Mouse (Mus musculus): ENCODE results near the gene Mbl2. TPM values are rescaled to one million over a fixed set of nuclear protein-coding genes. Genes with fewer than 3 reads are reported as not detected.
A peak's percentile ranks its signal among the peaks of the same experiment; 100 is the strongest.

The Mbl2 gene
- total and polyA plus RNA-seq, 3 experiments, result not detected

- H3K9ac ChIP-seq (ENCODE audit: low read depth, low read length), result no peak overlapping the region
- H3K27me3 ChIP-seq (ENCODE audit: control insufficient read depth, insufficient read depth, low read length), result no peaks in the 10 kb centered on the region
- no peak overlapping the region for H3K27ac ChIP-seq
- intact Hi-C loops (cut with DNase I), result no loop called here
- no peak for DNase-seq
- H3K36me3 ChIP-seq (ENCODE audit: control insufficient read depth, insufficient read depth, low read length), result no peaks in the 10 kb centered on the region
- H3K79me2 ChIP-seq (replicated peaks; ENCODE audit: control insufficient read depth, insufficient read depth, low read length), result no peaks in the 10 kb centered on the region
- no peak overlapping the region for H3K4me3 ChIP-seq
- WGBS, result 69% methylated on average over 3 of the region's 3 CpGs
- H3K4me1 ChIP-seq (ENCODE audit: control insufficient read depth, insufficient read depth, low read length), result no peaks in the 10 kb centered on the region
- TF ChIP-seq CTCF (IDR thresholded peaks at IDR 0.05) (no peak), EP300 (IDR thresholded peaks at IDR 0.05; ENCODE audit: insufficient read depth, low read depth, low read length) (no peak), POLR2A (IDR thresholded peaks at IDR 0.05; ENCODE audit: insufficient read depth, low read depth, low read length) (no peak)
These were observed 3.3 kb upstream of the Mbl2 start for GRCm38 (mm10) chr19:30229477-30229876.

- Histone ChIP-seq H3K4me1 (ENCODE audit: control insufficient read depth, insufficient read depth, low read length) (no peaks in the 10 kb centered on the region), H3K36me3 (ENCODE audit: control insufficient read depth, insufficient read depth, low read length) (no peaks in the 10 kb centered on the region), H3K9ac (ENCODE audit: low read depth, low read length) (no peak overlapping the region), H3K27ac (no peak overlapping the region), H3K79me2 (replicated peaks; ENCODE audit: control insufficient read depth, insufficient read depth, low read length) (no peaks in the 10 kb centered on the region), H3K4me3 (no peak overlapping the region), H3K27me3 (ENCODE audit: control insufficient read depth, insufficient read depth, low read length) (no peaks in the 10 kb centered on the region)
- no peak for DNase-seq
- intact Hi-C loops (cut with DNase I), result no loop called here
- TF ChIP-seq POLR2A (IDR thresholded peaks at IDR 0.05; ENCODE audit: insufficient read depth, low read depth, low read length), result no peak
- 83% methylated on average over 8 of the region's 8 CpGs for WGBS
These were observed 1.7 kb downstream of the Mbl2 start for GRCm38 (mm10) chr19:30234416-30234815.

- H3K4me3 ChIP-seq, result no peak overlapping the region
- no peaks in the 10 kb centered on the region for H3K79me2 ChIP-seq (replicated peaks; ENCODE audit: control insufficient read depth, insufficient read depth, low read length)
- no peaks in the 10 kb centered on the region for H3K4me1 ChIP-seq (ENCODE audit: control insufficient read depth, insufficient read depth, low read length)
- H3K36me3 ChIP-seq (ENCODE audit: control insufficient read depth, insufficient read depth, low read length), result no peaks in the 10 kb centered on the region
- H3K27ac ChIP-seq, result no peak overlapping the region
- no peak for TF ChIP-seq EP300 (IDR thresholded peaks at IDR 0.05; ENCODE audit: insufficient read depth, low read depth, low read length)
- peak; percentile 46 for TF ChIP-seq CTCF (IDR thresholded peaks at IDR 0.05)
- TF ChIP-seq POLR2A (IDR thresholded peaks at IDR 0.05; ENCODE audit: insufficient read depth, low read depth, low read length), result no peak
- H3K27me3 ChIP-seq (ENCODE audit: control insufficient read depth, insufficient read depth, low read length), result no peaks in the 10 kb centered on the region
- no peak overlapping the region for H3K9ac ChIP-seq (ENCODE audit: low read depth, low read length)
- WGBS, result 21% methylated on average over 11 of the region's 11 CpGs
- intact Hi-C loops (cut with DNase I), result loop anchor here (10.0 kb wide), 1 partner anchor 1507 kb away; no protein-coding TSS in a partner anchor
- DNase-seq, result no peak
These were observed 14.6 kb downstream of the Mbl2 start for GRCm38 (mm10) chr19:30247359-30247758.

GRCm38 (mm10) chr19:30248822-30249221 lies 16.1 kb downstream of the Mbl2 start:
- no peaks in the 10 kb centered on the region for H3K79me2 ChIP-seq (replicated peaks; ENCODE audit: control insufficient read depth, insufficient read depth, low read length)
- TF ChIP-seq EP300 (IDR thresholded peaks at IDR 0.05; ENCODE audit: insufficient read depth, low read depth, low read length) (no peak), CTCF (IDR thresholded peaks at IDR 0.05) (peak; percentile 85), POLR2A (IDR thresholded peaks at IDR 0.05; ENCODE audit: insufficient read depth, low read depth, low read length) (no peak)
- H3K36me3 ChIP-seq (ENCODE audit: control insufficient read depth, insufficient read depth, low read length), result no peaks in the 10 kb centered on the region
- H3K4me3 ChIP-seq, result no peak overlapping the region
- no peak overlapping the region for H3K9ac ChIP-seq (ENCODE audit: low read depth, low read length)
- DNase-seq, result peak; percentile 14 to 49
- intact Hi-C loops (cut with DNase I), result loop anchor here (1.0 to 10.0 kb wide), 2 partner anchors 305 to 1506 kb away; no protein-coding TSS in a partner anchor
- no peak overlapping the region for H3K27ac ChIP-seq
- H3K27me3 ChIP-seq (ENCODE audit: control insufficient read depth, insufficient read depth, low read length), result no peaks in the 10 kb centered on the region
- WGBS, result 4% methylated on average over 8 of the region's 8 CpGs
- no peaks in the 10 kb centered on the region for H3K4me1 ChIP-seq (ENCODE audit: control insufficient read depth, insufficient read depth, low read length)

- 85% methylated on average over 2 of the region's 2 CpGs for WGBS
- intact Hi-C loops (cut with DNase I), result no loop called here
- no peaks in the 10 kb centered on the region for H3K79me2 ChIP-seq (replicated peaks; ENCODE audit: control insufficient read depth, insufficient read depth, low read length)
- DNase-seq, result no peak
- H3K36me3 ChIP-seq (ENCODE audit: control insufficient read depth, insufficient read depth, low read length), result no peaks in the 10 kb centered on the region
- no peaks in the 10 kb centered on the region for H3K27me3 ChIP-seq (ENCODE audit: control insufficient read depth, insufficient read depth, low read length)
- H3K4me1 ChIP-seq (ENCODE audit: control insufficient read depth, insufficient read depth, low read length), result no peaks in the 10 kb centered on the region
- H3K27ac ChIP-seq, result no peak overlapping the region
- no peak overlapping the region for H3K4me3 ChIP-seq
- H3K9ac ChIP-seq (ENCODE audit: low read depth, low read length), result no peak overlapping the region
- TF ChIP-seq EP300 (IDR thresholded peaks at IDR 0.05; ENCODE audit: insufficient read depth, low read depth, low read length) (no peak), CTCF (IDR thresholded peaks at IDR 0.05) (no peak), POLR2A (IDR thresholded peaks at IDR 0.05; ENCODE audit: insufficient read depth, low read depth, low read length) (no peak)
These were observed 19.5 kb downstream of the Mbl2 start for GRCm38 (mm10) chr19:30252253-30252652.

- Histone ChIP-seq H3K27ac (no peak overlapping the region), H3K27me3 (ENCODE audit: control insufficient read depth, insufficient read depth, low read length) (no peaks in the 10 kb centered on the region), H3K36me3 (ENCODE audit: control insufficient read depth, insufficient read depth, low read length) (no peaks in the 10 kb centered on the region), H3K9ac (ENCODE audit: low read depth, low read length) (no peak overlapping the region), H3K79me2 (replicated peaks; ENCODE audit: control insufficient read depth, insufficient read depth, low read length) (no peaks in the 10 kb centered on the region), H3K4me1 (ENCODE audit: control insufficient read depth, insufficient read depth, low read length) (no peaks in the 10 kb centered on the region), H3K4me3 (no peak overlapping the region)
- TF ChIP-seq EP300 (IDR thresholded peaks at IDR 0.05; ENCODE audit: insufficient read depth, low read depth, low read length) (no peak), POLR2A (IDR thresholded peaks at IDR 0.05; ENCODE audit: insufficient read depth, low read depth, low read length) (no peak), CTCF (IDR thresholded peaks at IDR 0.05) (no peak)
- 34% methylated on average over 6 of the region's 6 CpGs for WGBS
- DNase-seq, result no peak
- intact Hi-C loops (cut with DNase I), result no loop called here
These were observed 23.6 kb downstream of the Mbl2 start for GRCm38 (mm10) chr19:30256339-30256738.
